Mouse (Mus musculus) spleen, adult 2 months (tissue): ENCODE measurements around the gene Dnaja3. TPM values are rescaled to one million over a fixed set of nuclear protein-coding genes. Genes with fewer than 3 reads are reported as not detected.

Source experiments
- DNase-seq, 2 experiments: peaks; one replicate each; pipeline versions ENCODE4 v3.0.0 to v3.0.0-alpha.2; 2012 to 2021; ENCODE audit warnings: low spot score in 2 of 2, low read depth in 1 of 2
- H3K27ac ChIP-seq: fragments of 200-500 bp; 2 replicates; pipeline ENCODE4 v1.5.1; 2012; ENCODE audit warnings: low read length, inconsistent platforms; ENCODE audit not compliant: insufficient read depth
- H3K27me3 ChIP-seq: fragments of 200-500 bp; 2 replicates; pipeline ENCODE4 v1.6.1; 2012; ENCODE audit warnings: mild to moderate bottlenecking, moderate library complexity, low read length, inconsistent platforms; ENCODE audit not compliant: control insufficient read depth, insufficient read depth
- H3K36me3 ChIP-seq: fragments of 200-500 bp; 2 replicates; pipeline ENCODE4 v1.6.1; 2012; ENCODE audit warnings: mild to moderate bottlenecking, low read length, inconsistent platforms; ENCODE audit not compliant: control insufficient read depth, insufficient read depth
- H3K4me1 ChIP-seq: fragments of 200-500 bp; 2 replicates; pipeline ENCODE4 v1.6.1; 2011; ENCODE audit warnings: inconsistent platforms; ENCODE audit not compliant: control insufficient read depth, insufficient read depth, insufficient read length
- H3K4me3 ChIP-seq: fragments of 200-500 bp; 2 replicates; pipeline ENCODE4 v1.5.1; 2011; ENCODE audit warnings: mild to moderate bottlenecking, inconsistent platforms; ENCODE audit not compliant: insufficient read depth, insufficient read length; ENCODE audit errors: extremely low read depth
- CTCF ChIP-seq: fragments of 200-500 bp; IDR thresholded peaks from 2 replicates; pipeline ENCODE4 v1.5.1; 2011; ENCODE audit warnings: mild to moderate bottlenecking, inconsistent platforms; ENCODE audit not compliant: insufficient read depth, insufficient read length, insufficient replicate concordance; ENCODE audit errors: extremely low read depth
- POLR2A ChIP-seq: fragments of 200-500 bp; IDR thresholded peaks from 2 replicates; pipeline ENCODE4 v1.6.1; 2011; ENCODE audit warnings: low read depth, low read length, inconsistent platforms
- WGBS: fragments of 180-500 bp; shearing (Covaris S2); methylation state at CpG from one replicate; pipeline ENCODE4 v1.1.7; 2018; 5-methylcytosine and 5-hydroxymethylcytosine counted together
- polyA plus RNA-seq: library from polyadenylated mRNA; depleted of rRNA; stranded (reverse); fragments of >200 nt; gene quantifications from 2 replicates; pipeline ENCODE4 v1.2.3, GENCODE M21; 2012

Dnaja3 gene
- polyA plus RNA-seq, 1 experiment = 11.0 TPM

GRCm38 (mm10) chr16:4659326-4659725 is 19.5 kb downstream of the Dnaja3 start:
- peaks cover 36% of the 10 kb centered on the region for H3K36me3 ChIP-seq
- WGBS = 77% methylated on average over 2 of the region's 2 CpGs
- no peaks in the 10 kb centered on the region for H3K4me1 ChIP-seq
- H3K27ac ChIP-seq = no peak overlapping the region
- H3K4me3 ChIP-seq = no peak overlapping the region
- H3K27me3 ChIP-seq = no peaks in the 10 kb centered on the region
- no peak for TF ChIP-seq POLR2A
- no peak for TF ChIP-seq CTCF
- no peak for DNase-seq

GRCm38 (mm10) chr16:4661605-4662004 is 21.8 kb downstream of the Dnaja3 start:
- peaks cover 27% of the 10 kb centered on the region for H3K36me3 ChIP-seq
- DNase-seq = no peak
- H3K4me1 ChIP-seq = no peaks in the 10 kb centered on the region
- no peak overlapping the region for H3K4me3 ChIP-seq
- WGBS = 89% methylated on average over 2 of the region's 2 CpGs
- no peaks in the 10 kb centered on the region for H3K27me3 ChIP-seq
- no peak for TF ChIP-seq CTCF
- H3K27ac ChIP-seq = no peak overlapping the region

- Histone ChIP-seq H3K36me3 (peaks cover 26% of the 10 kb centered on the region), H3K4me3 (no peak overlapping the region), H3K4me1 (no peaks in the 10 kb centered on the region), H3K27ac (no peak overlapping the region), H3K27me3 (no peaks in the 10 kb centered on the region)
- DNase-seq = no peak
- WGBS = 83% methylated on average over 2 of the region's 2 CpGs
- TF ChIP-seq CTCF = no peak
- no peak for TF ChIP-seq POLR2A
Measured at GRCm38 (mm10) chr16:4663806-4664205, 24.0 kb downstream of the Dnaja3 start.

- H3K36me3 ChIP-seq = peaks cover 30% of the 10 kb centered on the region
- H3K4me3 ChIP-seq = no peak overlapping the region
- H3K27me3 ChIP-seq = no peaks in the 10 kb centered on the region
- DNase-seq = no peak
- no peaks in the 10 kb centered on the region for H3K4me1 ChIP-seq
- TF ChIP-seq CTCF = no peak
- no peak overlapping the region for H3K27ac ChIP-seq
- WGBS = 88% methylated on average over 2 of the region's 2 CpGs
Measured at GRCm38 (mm10) chr16:4665726-4666125, 25.9 kb downstream of the Dnaja3 start.

- no peaks in the 10 kb centered on the region for H3K27me3 ChIP-seq
- H3K4me3 ChIP-seq = no peak overlapping the region
- TF ChIP-seq CTCF = peak; percentile 88; the same call in 1 of the 2 replicates
- no peak for TF ChIP-seq POLR2A
- peaks cover 25% of the 10 kb centered on the region for H3K36me3 ChIP-seq
- H3K27ac ChIP-seq = no peak overlapping the region
- 43% methylated on average over 3 of the region's 3 CpGs for WGBS
- H3K4me1 ChIP-seq = no peaks in the 10 kb centered on the region
- DNase-seq = peak; percentile 58 to 83
Measured at GRCm38 (mm10) chr16:4667190-4667808, 27.5 kb downstream of the Dnaja3 start.

GRCm38 (mm10) chr16:4670317-4670716 is 30.5 kb downstream of the Dnaja3 start:
- WGBS = 92% methylated on average over 5 of the region's 5 CpGs

GRCm38 (mm10) chr16:4674091-4674490 is 34.3 kb downstream of the Dnaja3 start:
- Histone ChIP-seq H3K4me3 (no peak overlapping the region), H3K4me1 (peaks cover 32% of the 10 kb centered on the region; the same call in 1 of the 2 replicates), H3K27me3 (no peaks in the 10 kb centered on the region), H3K36me3 (peaks cover 14% of the 10 kb centered on the region), H3K27ac (peak overlapping the region; percentile 73)
- 8% methylated on average over 4 of the region's 4 CpGs for WGBS
- TF ChIP-seq POLR2A (no peak), CTCF (no peak)
- DNase-seq = peak; percentile 61 to 69

More at GRCm38 (mm10) chr16:4670317-4670716, 30.5 kb downstream of the Dnaja3 start:
- H3K27ac ChIP-seq = no peak overlapping the region
- no peaks in the 10 kb centered on the region for H3K27me3 ChIP-seq
- H3K4me1 ChIP-seq = peaks cover 13% of the 10 kb centered on the region; the same call in 1 of the 2 replicates
- no peak for DNase-seq
- H3K36me3 ChIP-seq = peaks cover 24% of the 10 kb centered on the region
- H3K4me3 ChIP-seq = no peak overlapping the region
- TF ChIP-seq POLR2A = no peak
- no peak for TF ChIP-seq CTCF
